Mouse (Mus musculus) E14TG2a.4 (cell line): ENCODE measurements around the gene Bace1.

ENCODE experiments used
- CTCF ChIP-seq: conservative IDR thresholded peaks from 2 replicates; pipeline ENCODE4 v1.5.1; 2014; ENCODE audit warnings: low read length
- NANOG ChIP-seq: IDR thresholded peaks from 2 replicates; pipeline ENCODE4 v1.6.1; 2014; ENCODE audit warnings: borderline replicate concordance, low read length, mixed read lengths

GRCm38 (mm10) chr9:45840331-45840730 lies 2.0 kb downstream of the Bace1 start:
- TF ChIP-seq CTCF: no peak
- TF ChIP-seq NANOG: no peak
